8 mouse cellular contexts compared by ENCODE assay signal in genomic region chr4:148945476-148945881, GRCm38 (mm10).
DNase-seq lines count a peak whose midpoint lies in the region; ATAC-seq lines count a peak whose summit lies in the region.

No protein-coding gene starts in this region.

- ATAC-seq in stomach, embryonic 16.5 days (ENCODE audit: insufficient read depth, low FRiP score), result 0 out of 2 replicates have a peak, but pooled peaks have one; percentile 18
- ATAC-seq in kidney, embryonic 16.5 days (ENCODE audit: low FRiP score, low TSS enrichment), result no peak
- no peak for ATAC-seq in hindbrain, embryonic 11.5 days (ENCODE audit: low FRiP score)

- no peaks in the 10 kb centered on the region for H3K9me3 ChIP-seq in stomach, embryonic 16.5 days (replicated peaks; ENCODE audit: control insufficient read depth, low read length)
- H3K9me3 ChIP-seq in kidney, embryonic 16.5 days (ENCODE audit: low read length), result no peaks in the 10 kb centered on the region
- H3K9me3 ChIP-seq in hindbrain, embryonic 11.5 days (ENCODE audit: control insufficient read depth, low read length), result no peaks in the 10 kb centered on the region

- no peak overlapping the region for H3K9ac ChIP-seq in stomach, embryonic 16.5 days (ENCODE audit: low read length)
- H3K9ac ChIP-seq in kidney, embryonic 16.5 days (replicated peaks; ENCODE audit: low read length), result no peak overlapping the region
- no peak overlapping the region for H3K9ac ChIP-seq in hindbrain, embryonic 11.5 days (ENCODE audit: low read depth, low read length)

- peaks cover 41% of the 10 kb centered on the region for H3K4me1 ChIP-seq in stomach, embryonic 16.5 days (ENCODE audit: control insufficient read depth, insufficient read depth, low read length)
- peaks cover 32% of the 10 kb centered on the region for H3K4me1 ChIP-seq in kidney, embryonic 16.5 days (ENCODE audit: insufficient read depth, low read length)
- H3K4me1 ChIP-seq in hindbrain, embryonic 11.5 days (replicated peaks; ENCODE audit: control insufficient read depth, insufficient read depth, low read length), result peaks cover 10% of the 10 kb centered on the region

- 63% methylated on average over 4 of the region's 4 CpGs for WGBS in stomach, embryonic 16.5 days
- 84% methylated on average over 4 of the region's 4 CpGs for WGBS in kidney, embryonic 16.5 days
- WGBS in hindbrain, embryonic 11.5 days, result 82% methylated on average over 4 of the region's 4 CpGs

- H3K27me3 ChIP-seq in stomach, embryonic 16.5 days (ENCODE audit: control insufficient read depth, insufficient read depth, low read length), result no peaks in the 10 kb centered on the region
- peaks cover 4% of the 10 kb centered on the region; the same call in 1 of the 2 replicates for H3K27me3 ChIP-seq in kidney, embryonic 16.5 days (ENCODE audit: insufficient read depth, low read length)
- H3K27me3 ChIP-seq in hindbrain, embryonic 11.5 days (ENCODE audit: control insufficient read depth, insufficient read depth, low read length), result peaks cover 32% of the 10 kb centered on the region

- intact Hi-C loops in gastrocnemius, postnatal 14 days (cut with DNase I; ENCODE audit: low total_unique reads), result no loop called here

- H3K4me3 ChIP-seq in stomach, embryonic 16.5 days (replicated peaks; ENCODE audit: low read length), result no peak overlapping the region
- H3K4me3 ChIP-seq in kidney, embryonic 16.5 days (ENCODE audit: low read length), result no peak overlapping the region
- no peak overlapping the region for H3K4me3 ChIP-seq in hindbrain, embryonic 11.5 days (ENCODE audit: low read depth, low read length)

- peak; percentile 50 for DNase-seq in gastrocnemius, postnatal 14 days
- no peak for DNase-seq in gastrocnemius, adult 8-10 months (ENCODE audit: low spot score in 2 of 2)
- DNase-seq in 416B (ENCODE audit: low read depth), result peak; percentile 7
- peak; percentile 40 to 54 for DNase-seq in adrenal gland, postnatal 36 days
- DNase-seq in heart, postnatal 4 days, result peak; percentile 67
- no peak for DNase-seq in hindbrain, embryonic 11.5 days (ENCODE audit: low spot score)

- H3K27ac ChIP-seq in stomach, embryonic 16.5 days (ENCODE audit: low read length), result no peak overlapping the region; the same call in 1 of the 2 replicates
- H3K27ac ChIP-seq in kidney, embryonic 16.5 days (ENCODE audit: low read length), result no peak overlapping the region
- H3K27ac ChIP-seq in hindbrain, embryonic 11.5 days (ENCODE audit: low read depth, low read length), result no peak overlapping the region

- no peak overlapping the region for H3K4me2 ChIP-seq in stomach, embryonic 16.5 days (ENCODE audit: low read depth, low read length)
- no peak overlapping the region for H3K4me2 ChIP-seq in kidney, embryonic 16.5 days (replicated peaks; ENCODE audit: low read depth, low read length)
- no peak overlapping the region for H3K4me2 ChIP-seq in hindbrain, embryonic 11.5 days (replicated peaks; ENCODE audit: low read depth, low read length)

- no peaks in the 10 kb centered on the region for H3K36me3 ChIP-seq in stomach, embryonic 16.5 days (ENCODE audit: control insufficient read depth, insufficient read depth, low read length)
- H3K36me3 ChIP-seq in kidney, embryonic 16.5 days (ENCODE audit: insufficient read depth, low read length), result peaks cover 3% of the 10 kb centered on the region; the same call in 1 of the 2 replicates
- H3K36me3 ChIP-seq in hindbrain, embryonic 11.5 days (ENCODE audit: control insufficient read depth, insufficient read depth, low read length), result no peaks in the 10 kb centered on the region

Comparison
In these comparisons a context has a peak if more than half of its experiments do, and no peak if none do; other contexts are left out.
1. DNase-seq: peak in gastrocnemius, postnatal 14 days (single experiment), 416B (single experiment), adrenal gland, postnatal 36 days (2 of 2) and heart, postnatal 4 days (single experiment); none in gastrocnemius, adult 8-10 months (0 of 2) and hindbrain, embryonic 11.5 days (single experiment).